Mouse (Mus musculus): ENCODE data around the gene Adarb1. TPM values are rescaled to one million over a fixed set of nuclear protein-coding genes. Genes with fewer than 3 reads are reported as not detected.

Adarb1 gene
- polyA plus RNA-seq, 1 experiment from 2014 or later = 15.4 TPM

DNA sequence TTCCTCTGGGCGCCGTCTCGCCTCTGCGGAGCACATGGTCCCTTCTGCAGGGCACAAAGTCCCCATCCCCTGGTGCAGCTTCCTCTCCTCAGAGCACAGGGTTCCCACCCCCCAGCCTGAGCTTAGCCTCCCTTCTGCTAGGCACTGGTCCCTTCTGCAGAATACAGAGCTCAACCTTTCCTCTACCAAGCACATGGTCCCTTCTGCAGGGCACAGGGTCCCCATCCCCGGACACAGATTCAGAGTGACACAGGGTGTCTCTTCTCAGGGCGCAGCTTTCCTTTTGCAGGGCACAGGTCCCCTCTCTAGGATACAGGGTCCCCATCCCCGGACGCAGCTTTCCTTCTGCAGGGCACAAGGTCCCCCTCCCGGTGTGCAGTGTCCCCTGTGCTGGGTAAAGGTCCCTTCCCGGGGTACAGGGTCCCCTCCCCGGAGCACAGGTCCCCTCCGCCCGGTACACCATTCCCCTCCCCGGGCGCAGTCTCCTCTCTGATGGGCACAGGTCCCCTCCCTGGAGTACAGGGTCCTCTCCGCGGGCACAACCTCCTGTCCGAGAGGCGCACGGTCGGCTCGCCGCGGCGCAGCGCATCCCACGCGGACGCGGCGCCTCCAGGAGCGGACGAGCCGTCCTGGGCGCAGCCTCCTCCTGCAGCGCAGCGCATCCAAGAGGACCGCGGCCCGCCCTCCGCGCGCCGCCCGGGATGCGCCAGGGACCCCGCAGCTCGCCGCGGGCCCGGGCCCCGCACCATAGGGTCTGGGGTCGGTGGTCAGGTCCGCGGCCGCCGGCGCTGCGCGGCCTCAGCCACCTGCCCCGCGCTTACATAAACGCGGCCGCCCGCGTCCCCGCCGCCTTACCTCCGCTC, 599 bp downstream of the Adarb1 start:
- Histone ChIP-seq H3K4me3 (ENCODE audit: control insufficient read depth in 1 of 2, insufficient read depth in 1 of 2, low read depth in 1 of 2, low read length in 2 of 2) (peak overlapping the region; percentile 77 to 87), H3K27ac (replicated peaks in 1 of 2; ENCODE audit: control insufficient read depth in 1 of 2, insufficient read depth in 1 of 2, low read depth in 2 of 2, low read length in 2 of 2) (peak overlapping the region in 1 of 2 experiments; percentile 58; a peak in 2 of 4 replicates), H3K4me2 (ENCODE audit: low read length) (peak overlapping the region; percentile 79), H3K4me1 (ENCODE audit: control insufficient read depth in 2 of 2, insufficient read depth in 2 of 2, low read length in 2 of 2) (peaks cover 19 to 28% of the 10 kb centered on the region in 2 experiments), H3K9ac (ENCODE audit: low read length) (peak overlapping the region; percentile 86), H3K36me3 (ENCODE audit: control insufficient read depth, insufficient read depth, low read length) (no peaks in the 10 kb centered on the region), H3K9me3 (ENCODE audit: control insufficient read depth, low read length) (peaks cover 4% of the 10 kb centered on the region; the same call in 1 of the 2 replicates), H3K27me3 (ENCODE audit: control insufficient read depth, insufficient read depth, low read length) (0 out of 2 replicates have a peak, but pooled peaks cover 3% of the 10 kb centered on the region)
- under 1% methylated on average over 56 of the region's 70 CpGs for WGBS
- peak; percentile 62 for ATAC-seq (ENCODE audit: insufficient number of reproducible peaks, insufficient read depth, low FRiP score, low read depth)

DNA sequence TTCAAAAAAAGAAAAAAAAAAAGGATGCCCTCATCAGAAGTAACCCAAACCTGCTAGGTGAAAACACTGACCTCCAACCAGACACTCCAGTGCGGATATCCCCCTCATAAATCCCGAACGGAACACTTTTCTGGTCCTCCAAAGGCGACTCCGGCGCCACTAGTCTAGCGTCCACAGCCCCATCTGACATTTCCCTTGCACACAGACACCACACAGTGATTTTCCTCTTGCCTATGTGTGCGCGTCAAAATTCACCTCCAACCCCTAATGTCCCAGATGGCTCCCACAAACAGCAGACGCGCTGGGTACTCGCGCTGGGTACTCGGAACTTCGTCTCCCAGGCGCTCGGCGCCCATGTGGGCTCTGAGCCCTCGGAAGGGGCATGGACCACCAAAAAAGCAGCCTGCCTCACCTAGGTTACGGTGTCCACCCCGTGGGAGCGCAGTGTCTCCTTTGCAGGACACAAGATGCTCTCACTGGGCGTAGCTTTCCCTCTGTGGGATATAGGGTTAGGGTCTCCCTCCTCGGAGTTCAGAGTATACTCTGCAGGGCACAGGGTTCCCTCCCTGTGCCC, 1.3 kb downstream of the Adarb1 start:
- H3K9ac ChIP-seq (ENCODE audit: low read length) = peak overlapping the region; percentile 86
- H3K4me2 ChIP-seq (ENCODE audit: low read length) = peak overlapping the region; percentile 79
- peaks cover 4% of the 10 kb centered on the region; the same call in 1 of the 2 replicates for H3K9me3 ChIP-seq (ENCODE audit: control insufficient read depth, low read length)
- peaks cover 19 to 28% of the 10 kb centered on the region in 2 experiments for H3K4me1 ChIP-seq (ENCODE audit: control insufficient read depth in 2 of 2, insufficient read depth in 2 of 2, low read length in 2 of 2)
- 0 out of 2 replicates have a peak, but pooled peaks cover 3% of the 10 kb centered on the region for H3K27me3 ChIP-seq (ENCODE audit: control insufficient read depth, insufficient read depth, low read length)
- WGBS = 8% methylated on average over 24 of the region's 24 CpGs
- no peak overlapping the region for H3K27ac ChIP-seq (replicated peaks in 1 of 2; ENCODE audit: control insufficient read depth in 1 of 2, insufficient read depth in 1 of 2, low read depth in 2 of 2, low read length in 2 of 2)
- ATAC-seq (ENCODE audit: insufficient number of reproducible peaks, insufficient read depth, low FRiP score, low read depth) = no peak
- H3K4me3 ChIP-seq (ENCODE audit: control insufficient read depth in 1 of 2, insufficient read depth in 1 of 2, low read depth in 1 of 2, low read length in 2 of 2) = peak overlapping the region; percentile 77 to 87
- no peaks in the 10 kb centered on the region for H3K36me3 ChIP-seq (ENCODE audit: control insufficient read depth, insufficient read depth, low read length)

DNA sequence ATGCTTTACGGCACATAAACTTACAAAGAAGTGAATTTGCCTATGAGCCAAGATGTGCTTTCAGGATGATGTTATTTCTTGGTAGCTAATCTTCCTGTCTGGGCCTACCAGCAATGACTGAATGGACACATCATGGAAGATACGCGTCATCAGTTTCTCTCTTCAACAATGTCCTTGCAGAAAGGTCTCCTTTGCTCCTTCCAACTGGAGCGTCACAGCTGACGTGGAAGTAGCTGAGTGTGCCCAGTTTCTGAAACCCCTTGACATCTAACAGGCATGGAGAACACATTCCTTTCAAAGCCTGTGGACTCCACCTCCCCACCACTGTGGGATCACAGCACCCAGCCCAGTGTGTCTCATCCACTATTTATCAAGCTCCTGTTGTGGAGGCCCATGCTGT, 2.2 kb downstream of the Adarb1 start:
- Histone ChIP-seq H3K4me3 (ENCODE audit: control insufficient read depth in 1 of 2, insufficient read depth in 1 of 2, low read depth in 1 of 2, low read length in 2 of 2) (peak overlapping the region in 1 of 2 experiments; percentile 87; a peak in 1 of 4 replicates), H3K4me2 (ENCODE audit: low read length) (peak overlapping the region; percentile 79), H3K27ac (replicated peaks in 1 of 2; ENCODE audit: control insufficient read depth in 1 of 2, insufficient read depth in 1 of 2, low read depth in 2 of 2, low read length in 2 of 2) (no peak overlapping the region), H3K9me3 (ENCODE audit: control insufficient read depth, low read length) (peaks cover 4% of the 10 kb centered on the region; the same call in 1 of the 2 replicates), H3K36me3 (ENCODE audit: control insufficient read depth, insufficient read depth, low read length) (no peaks in the 10 kb centered on the region), H3K9ac (ENCODE audit: low read length) (no peak overlapping the region), H3K4me1 (ENCODE audit: control insufficient read depth in 2 of 2, insufficient read depth in 2 of 2, low read length in 2 of 2) (peaks cover 19 to 28% of the 10 kb centered on the region in 2 experiments), H3K27me3 (ENCODE audit: control insufficient read depth, insufficient read depth, low read length) (0 out of 2 replicates have a peak, but pooled peaks cover 3% of the 10 kb centered on the region)
- no peak for ATAC-seq (ENCODE audit: insufficient number of reproducible peaks, insufficient read depth, low FRiP score, low read depth)
- WGBS = 68% methylated on average over 5 of the region's 5 CpGs

DNA sequence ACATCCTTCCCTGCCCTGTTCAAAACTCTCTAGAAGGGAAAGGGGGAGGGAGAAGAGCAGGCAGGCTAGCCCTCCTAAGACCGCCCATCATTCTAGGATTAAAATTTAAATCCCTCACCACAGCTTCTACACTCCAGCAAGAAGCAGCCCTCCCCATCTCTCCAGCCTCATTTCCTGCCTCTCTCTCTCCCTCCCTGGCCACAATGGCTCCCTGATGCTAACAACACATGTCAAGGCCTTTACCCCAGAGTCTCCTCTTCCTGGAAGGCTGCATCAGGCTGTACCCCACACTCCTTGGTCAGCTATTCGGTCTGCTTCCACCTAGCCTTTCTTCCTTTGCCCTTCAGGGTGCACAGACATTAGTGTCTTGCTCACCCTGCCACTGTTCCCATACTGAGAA, 4.3 kb downstream of the Adarb1 start:
- Histone ChIP-seq H3K4me2 (ENCODE audit: low read length) (no peak overlapping the region), H3K36me3 (ENCODE audit: control insufficient read depth, insufficient read depth, low read length) (no peaks in the 10 kb centered on the region), H3K9me3 (ENCODE audit: control insufficient read depth, low read length) (no peaks in the 10 kb centered on the region), H3K9ac (ENCODE audit: low read length) (no peak overlapping the region), H3K27me3 (ENCODE audit: control insufficient read depth, insufficient read depth, low read length) (0 out of 2 replicates have a peak, but pooled peaks cover 3% of the 10 kb centered on the region), H3K27ac (replicated peaks in 1 of 2; ENCODE audit: control insufficient read depth in 1 of 2, insufficient read depth in 1 of 2, low read depth in 2 of 2, low read length in 2 of 2) (no peak overlapping the region), H3K4me1 (ENCODE audit: control insufficient read depth in 2 of 2, insufficient read depth in 2 of 2, low read length in 2 of 2) (peaks cover 21 to 25% of the 10 kb centered on the region in 2 experiments), H3K4me3 (ENCODE audit: control insufficient read depth in 1 of 2, insufficient read depth in 1 of 2, low read depth in 1 of 2, low read length in 2 of 2) (no peak overlapping the region)
- 54% methylated on average over 2 of the region's 2 CpGs for WGBS
- ATAC-seq (ENCODE audit: insufficient number of reproducible peaks, insufficient read depth, low FRiP score, low read depth) = no peak

DNA sequence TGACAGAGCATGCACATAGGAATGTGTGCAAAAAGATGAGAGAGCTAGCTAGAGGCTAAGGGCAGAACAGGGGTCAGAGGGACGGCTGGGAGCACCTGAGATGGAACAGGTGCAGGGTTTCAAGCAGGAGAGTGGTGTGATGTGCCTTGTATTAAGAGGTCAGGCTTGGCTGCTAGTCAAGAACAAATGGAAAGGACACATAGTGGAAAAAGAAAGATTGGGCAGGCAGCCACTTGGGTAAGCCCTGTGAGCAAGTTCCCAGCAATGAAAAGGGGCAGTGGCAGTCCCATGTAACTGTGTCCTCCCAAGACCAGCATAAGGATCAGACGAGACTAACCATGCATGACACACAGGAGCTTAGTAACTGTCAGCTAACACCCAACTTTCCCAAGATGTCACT, 8.9 kb downstream of the Adarb1 start:
- Histone ChIP-seq H3K36me3 (ENCODE audit: control insufficient read depth, insufficient read depth, low read length) (no peaks in the 10 kb centered on the region), H3K9me3 (ENCODE audit: control insufficient read depth, low read length) (no peaks in the 10 kb centered on the region), H3K4me2 (ENCODE audit: low read length) (no peak overlapping the region), H3K27me3 (ENCODE audit: control insufficient read depth, insufficient read depth, low read length) (no peaks in the 10 kb centered on the region), H3K4me3 (ENCODE audit: control insufficient read depth in 1 of 2, insufficient read depth in 1 of 2, low read depth in 1 of 2, low read length in 2 of 2) (no peak overlapping the region), H3K27ac (replicated peaks in 1 of 2; ENCODE audit: control insufficient read depth in 1 of 2, insufficient read depth in 1 of 2, low read depth in 2 of 2, low read length in 2 of 2) (no peak overlapping the region), H3K4me1 (ENCODE audit: control insufficient read depth in 2 of 2, insufficient read depth in 2 of 2, low read length in 2 of 2) (peaks cover 10 to 15% of the 10 kb centered on the region in 2 experiments), H3K9ac (ENCODE audit: low read length) (no peak overlapping the region)
- ATAC-seq (ENCODE audit: insufficient number of reproducible peaks, insufficient read depth, low FRiP score, low read depth) = no peak
- 67% methylated on average over 2 of the region's 2 CpGs for WGBS

DNA sequence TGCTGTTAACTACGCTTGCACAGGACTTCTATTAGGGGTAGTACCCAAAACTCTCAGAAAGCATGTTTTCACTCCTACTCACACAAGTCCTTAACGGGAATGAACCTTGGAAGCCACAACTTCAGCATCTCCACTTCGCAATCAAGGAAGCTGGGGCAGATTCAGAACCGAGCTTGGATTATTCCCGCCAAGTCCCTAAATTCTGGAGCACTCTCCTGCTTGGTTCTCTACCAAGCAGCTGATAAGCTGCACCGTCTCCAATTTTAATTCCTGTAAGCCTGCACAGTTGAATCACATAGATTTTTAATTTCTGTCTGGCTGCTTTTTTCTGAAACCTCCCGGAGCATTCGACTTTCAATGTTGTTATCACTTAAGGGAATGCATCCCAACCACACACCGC, 9.8 kb downstream of the Adarb1 start:
- no peak overlapping the region for H3K9ac ChIP-seq (ENCODE audit: low read length)
- ATAC-seq (ENCODE audit: insufficient number of reproducible peaks, insufficient read depth, low FRiP score, low read depth) = no peak
- WGBS = 84% methylated on average over 9 of the region's 9 CpGs
- peaks cover 6 to 10% of the 10 kb centered on the region in 2 experiments for H3K4me1 ChIP-seq (ENCODE audit: control insufficient read depth in 2 of 2, insufficient read depth in 2 of 2, low read length in 2 of 2)
- no peak overlapping the region for H3K27ac ChIP-seq (replicated peaks in 1 of 2; ENCODE audit: control insufficient read depth in 1 of 2, insufficient read depth in 1 of 2, low read depth in 2 of 2, low read length in 2 of 2)
- H3K36me3 ChIP-seq (ENCODE audit: control insufficient read depth, insufficient read depth, low read length) = no peaks in the 10 kb centered on the region
- H3K4me3 ChIP-seq (ENCODE audit: control insufficient read depth in 1 of 2, insufficient read depth in 1 of 2, low read depth in 1 of 2, low read length in 2 of 2) = no peak overlapping the region
- H3K9me3 ChIP-seq (ENCODE audit: control insufficient read depth, low read length) = no peaks in the 10 kb centered on the region
- no peaks in the 10 kb centered on the region for H3K27me3 ChIP-seq (ENCODE audit: control insufficient read depth, insufficient read depth, low read length)
- no peak overlapping the region for H3K4me2 ChIP-seq (ENCODE audit: low read length)

DNA sequence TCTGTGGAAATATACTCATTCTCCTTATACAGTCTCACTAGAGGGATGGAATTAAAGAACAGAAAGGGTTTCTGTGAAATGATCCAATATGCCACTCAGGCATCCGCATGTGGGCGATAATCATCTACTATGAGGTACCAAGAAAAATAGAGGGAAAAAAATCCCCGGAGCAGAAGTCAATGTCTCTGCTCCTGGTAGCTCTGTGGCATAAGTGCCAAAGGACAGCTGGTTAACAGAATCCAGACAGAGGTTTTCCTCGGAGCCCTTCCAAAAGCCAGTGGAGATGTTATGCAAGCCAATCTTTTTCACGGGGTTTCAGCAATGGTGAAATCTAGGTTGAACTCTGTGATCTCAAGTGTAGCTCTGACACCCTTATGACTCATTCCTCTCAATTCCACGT, 11.6 kb downstream of the Adarb1 start:
- Histone ChIP-seq H3K4me2 (ENCODE audit: low read length) (no peak overlapping the region), H3K4me3 (ENCODE audit: control insufficient read depth in 1 of 2, insufficient read depth in 1 of 2, low read depth in 1 of 2, low read length in 2 of 2) (no peak overlapping the region), H3K4me1 (ENCODE audit: control insufficient read depth in 2 of 2, insufficient read depth in 2 of 2, low read length in 2 of 2) (peaks cover 5 to 7% of the 10 kb centered on the region in 2 experiments), H3K36me3 (ENCODE audit: control insufficient read depth, insufficient read depth, low read length) (no peaks in the 10 kb centered on the region), H3K9ac (ENCODE audit: low read length) (no peak overlapping the region), H3K27ac (replicated peaks in 1 of 2; ENCODE audit: control insufficient read depth in 1 of 2, insufficient read depth in 1 of 2, low read depth in 2 of 2, low read length in 2 of 2) (no peak overlapping the region), H3K27me3 (ENCODE audit: control insufficient read depth, insufficient read depth, low read length) (no peaks in the 10 kb centered on the region), H3K9me3 (ENCODE audit: control insufficient read depth, low read length) (no peaks in the 10 kb centered on the region)
- WGBS = 54% methylated on average over 6 of the region's 6 CpGs
- ATAC-seq (ENCODE audit: insufficient number of reproducible peaks, insufficient read depth, low FRiP score, low read depth) = no peak
